In genomic region chr17:47394223-47394869, GRCm38 (mm10) we compare ENCODE assay signal across 8 mouse cellular contexts. TPM values are rescaled to one million over a fixed set of nuclear protein-coding genes. Genes with fewer than 3 reads are reported as not detected.
DNase-seq lines count a peak whose midpoint lies in the region; ATAC-seq and TF ChIP-seq lines count a peak whose summit lies in the region.

No protein-coding gene starts in this region.

- H3K36me3 ChIP-seq in lung, embryonic 14.5 days (ENCODE audit: insufficient read depth) = no peaks in the 10 kb centered on the region
- H3K36me3 ChIP-seq in embryonic facial prominence, embryonic 15.5 days = no peaks in the 10 kb centered on the region
- H3K36me3 ChIP-seq in intestine, embryonic 16.5 days (ENCODE audit: control insufficient read depth, insufficient read depth, low read length) = no peaks in the 10 kb centered on the region
- H3K36me3 ChIP-seq in lung, embryonic 16.5 days (ENCODE audit: control insufficient read depth, insufficient read depth, low read length) = no peaks in the 10 kb centered on the region

- H3K9me3 ChIP-seq in lung, embryonic 14.5 days (ENCODE audit: low read depth, low read length) = no peaks in the 10 kb centered on the region
- H3K9me3 ChIP-seq in embryonic facial prominence, embryonic 15.5 days (replicated peaks) = no peaks in the 10 kb centered on the region
- no peaks in the 10 kb centered on the region for H3K9me3 ChIP-seq in intestine, embryonic 16.5 days (ENCODE audit: control insufficient read depth, low read length)
- H3K9me3 ChIP-seq in lung, embryonic 16.5 days (ENCODE audit: control insufficient read depth, low read length) = no peaks in the 10 kb centered on the region; the same call in 1 of the 2 replicates

- ATAC-seq in lung, embryonic 14.5 days (ENCODE audit: insufficient read depth) = 0 out of 2 replicates have a peak, but pooled peaks have one; percentile 38
- ATAC-seq in embryonic facial prominence, embryonic 15.5 days (ENCODE audit: insufficient number of reproducible peaks, low FRiP score, low TSS enrichment, low read depth) = no peak
- no peak for ATAC-seq in intestine, embryonic 16.5 days
- 0 out of 2 replicates have a peak, but pooled peaks have one; percentile 11 for ATAC-seq in lung, embryonic 16.5 days (ENCODE audit: low read depth)

- H3K27me3 ChIP-seq in lung, embryonic 14.5 days (ENCODE audit: insufficient read depth, low read length) = peaks cover 21% of the 10 kb centered on the region; the same call in 1 of the 2 replicates
- H3K27me3 ChIP-seq in embryonic facial prominence, embryonic 15.5 days = peaks cover 19% of the 10 kb centered on the region
- H3K27me3 ChIP-seq in intestine, embryonic 16.5 days (replicated peaks; ENCODE audit: control insufficient read depth, insufficient read depth, low read length) = peaks cover 8% of the 10 kb centered on the region
- peaks cover 11% of the 10 kb centered on the region; the same call in 1 of the 2 replicates for H3K27me3 ChIP-seq in lung, embryonic 16.5 days (ENCODE audit: control insufficient read depth, insufficient read depth, low read depth, low read length)

- H3K4me3 ChIP-seq in lung, embryonic 14.5 days (ENCODE audit: low read depth, low read length) = peak overlapping the region; percentile 33; the same call in 1 of the 2 replicates
- peak overlapping the region; percentile 40 for H3K4me3 ChIP-seq in embryonic facial prominence, embryonic 15.5 days (replicated peaks)
- peak overlapping the region; percentile 50 for H3K4me3 ChIP-seq in intestine, embryonic 16.5 days (ENCODE audit: low read length)
- peak overlapping the region; percentile 46 for H3K4me3 ChIP-seq in lung, embryonic 16.5 days (ENCODE audit: low read length)

- H3K4me2 ChIP-seq in lung, embryonic 14.5 days = peak overlapping the region; percentile 57
- H3K4me2 ChIP-seq in embryonic facial prominence, embryonic 15.5 days (replicated peaks) = peak overlapping the region; percentile 57
- H3K4me2 ChIP-seq in intestine, embryonic 16.5 days (ENCODE audit: low read depth, low read length) = peak overlapping the region; percentile 74
- H3K4me2 ChIP-seq in lung, embryonic 16.5 days (ENCODE audit: low read depth, low read length) = peak overlapping the region; percentile 74

- 21% methylated on average over 24 of the region's 24 CpGs for WGBS in lung, embryonic 14.5 days
- 16% methylated on average over 24 of the region's 24 CpGs for WGBS in embryonic facial prominence, embryonic 15.5 days
- WGBS in intestine, embryonic 16.5 days = 24% methylated on average over 23 of the region's 24 CpGs
- 17% methylated on average over 23 of the region's 24 CpGs for WGBS in lung, embryonic 16.5 days

- no peaks in the 10 kb centered on the region; the same call in none of the 2 replicates for H3K4me1 ChIP-seq in lung, embryonic 14.5 days (ENCODE audit: insufficient read depth)
- H3K4me1 ChIP-seq in embryonic facial prominence, embryonic 15.5 days = peaks cover 18% of the 10 kb centered on the region
- peaks cover 15% of the 10 kb centered on the region for H3K4me1 ChIP-seq in intestine, embryonic 16.5 days (ENCODE audit: control insufficient read depth, insufficient read depth, low read length)
- peaks cover 14% of the 10 kb centered on the region for H3K4me1 ChIP-seq in lung, embryonic 16.5 days (replicated peaks; ENCODE audit: control insufficient read depth, insufficient read depth, low read length)

- no peak for TF ChIP-seq CTCF in lung, embryonic 14.5 days (IDR thresholded peaks at IDR 0.05; ENCODE audit: low read depth)

- no peak for DNase-seq in lung, embryonic 14.5 days
- no peak for DNase-seq in lung, postnatal 25 days (ENCODE audit: low spot score)
- DNase-seq in retina, postnatal 1 day = peak; percentile 24
- DNase-seq in frontal cortex, postnatal 36 days (ENCODE audit: low spot score in 2 of 2) = no peak
- no peak for DNase-seq in frontal cortex, postnatal 10 days (ENCODE audit: low spot score in 2 of 2)

- no peak overlapping the region for H3K27ac ChIP-seq in lung, embryonic 14.5 days (ENCODE audit: low read depth)
- H3K27ac ChIP-seq in embryonic facial prominence, embryonic 15.5 days (replicated peaks) = no peak overlapping the region
- no peak overlapping the region for H3K27ac ChIP-seq in intestine, embryonic 16.5 days (ENCODE audit: low read length)
- H3K27ac ChIP-seq in lung, embryonic 16.5 days (ENCODE audit: low read length) = no peak overlapping the region

- no peak overlapping the region; the same call in 1 of the 2 replicates for H3K9ac ChIP-seq in lung, embryonic 14.5 days
- H3K9ac ChIP-seq in embryonic facial prominence, embryonic 15.5 days = no peak overlapping the region
- peak overlapping the region; percentile 58 for H3K9ac ChIP-seq in intestine, embryonic 16.5 days (ENCODE audit: low read depth, low read length)
- 0 out of 2 replicates have a peak overlapping the region, but pooled peaks have one; percentile 57 for H3K9ac ChIP-seq in lung, embryonic 16.5 days (ENCODE audit: low read length)

RNA-seq across cellular contexts. Expression of gene Guca1a, which starts 6.0 kb away (rescaled TPM):
- 1.6 and 1.7 TPM in 2 replicates for polyA plus RNA-seq in lung, embryonic 14.5 days (2014; fragmentation: Nextera tagmentation; extraction: Ambion mirVana)
- polyA plus RNA-seq in embryonic facial prominence, embryonic 15.5 days (2015; fragmentation: Nextera tagmentation; extraction: Ambion mirVana) = 6.3 and 6.6 TPM in 2 replicates
- 2.3 and 2.4 TPM in 2 replicates for polyA plus RNA-seq in intestine, embryonic 16.5 days (2015; fragmentation: Nextera tagmentation; extraction: Ambion mirVana)
- 1.2 and 1.8 TPM in 2 replicates for polyA plus RNA-seq in lung, embryonic 16.5 days (2015; fragmentation: Nextera tagmentation; extraction: Ambion mirVana)

RNA-seq across cellular contexts. Expression of gene Guca1b, which starts 9.2 kb away (rescaled TPM):
- polyA plus RNA-seq in lung, embryonic 14.5 days (2014; fragmentation: Nextera tagmentation; extraction: Ambion mirVana) = 0.41 and 0.49 TPM in 2 replicates
- 0.76 and 0.87 TPM in 2 replicates for polyA plus RNA-seq in embryonic facial prominence, embryonic 15.5 days (2015; fragmentation: Nextera tagmentation; extraction: Ambion mirVana)
- polyA plus RNA-seq in intestine, embryonic 16.5 days (2015; fragmentation: Nextera tagmentation; extraction: Ambion mirVana) = 0.66 TPM in 2 replicates
- polyA plus RNA-seq in lung, embryonic 16.5 days (2015; fragmentation: Nextera tagmentation; extraction: Ambion mirVana) = 0.68 and 0.70 TPM in 2 replicates

RNA-seq across cellular contexts. Expression of gene Mrps10, which starts 25.7 kb away (rescaled TPM):
- 84.1 and 86.9 TPM in 2 replicates for polyA plus RNA-seq in lung, embryonic 14.5 days (2014; fragmentation: Nextera tagmentation; extraction: Ambion mirVana)
- 66.9 and 70.0 TPM in 2 replicates for polyA plus RNA-seq in embryonic facial prominence, embryonic 15.5 days (2015; fragmentation: Nextera tagmentation; extraction: Ambion mirVana)
- 72.0 and 80.0 TPM in 2 replicates for polyA plus RNA-seq in intestine, embryonic 16.5 days (2015; fragmentation: Nextera tagmentation; extraction: Ambion mirVana)
- 68.7 and 72.4 TPM in 2 replicates for polyA plus RNA-seq in lung, embryonic 16.5 days (2015; fragmentation: Nextera tagmentation; extraction: Ambion mirVana)

RNA-seq across cellular contexts. Expression of gene AI661453, which starts 42.1 kb away (rescaled TPM):
- 2.4 TPM in 2 replicates for polyA plus RNA-seq in lung, embryonic 14.5 days (2014; fragmentation: Nextera tagmentation; extraction: Ambion mirVana)
- 5.2 and 6.2 TPM in 2 replicates for polyA plus RNA-seq in embryonic facial prominence, embryonic 15.5 days (2015; fragmentation: Nextera tagmentation; extraction: Ambion mirVana)
- polyA plus RNA-seq in intestine, embryonic 16.5 days (2015; fragmentation: Nextera tagmentation; extraction: Ambion mirVana) = 3.7 and 4.6 TPM in 2 replicates
- polyA plus RNA-seq in lung, embryonic 16.5 days (2015; fragmentation: Nextera tagmentation; extraction: Ambion mirVana) = 1.8 and 2.3 TPM in 2 replicates

RNA-seq across cellular contexts. Expression of gene 1700001C19Rik, which starts 42.8 kb away (rescaled TPM):
- polyA plus RNA-seq in lung, embryonic 14.5 days (2014; fragmentation: Nextera tagmentation; extraction: Ambion mirVana) = 0.13 TPM in 1 of 2 replicates, not detected in the other
- polyA plus RNA-seq in embryonic facial prominence, embryonic 15.5 days (2015; fragmentation: Nextera tagmentation; extraction: Ambion mirVana) = 0.31 and 0.37 TPM in 2 replicates
- polyA plus RNA-seq in intestine, embryonic 16.5 days (2015; fragmentation: Nextera tagmentation; extraction: Ambion mirVana) = 0.17 and 0.45 TPM in 2 replicates
- polyA plus RNA-seq in lung, embryonic 16.5 days (2015; fragmentation: Nextera tagmentation; extraction: Ambion mirVana) = not detected in 2 replicates

Comparison
In these comparisons a context has a peak if more than half of its experiments do, and no peak if none do; other contexts are left out.
1. H3K9ac ChIP-seq: peak in intestine, embryonic 16.5 days (single experiment) and lung, embryonic 16.5 days (single experiment); none in lung, embryonic 14.5 days (single experiment) and embryonic facial prominence, embryonic 15.5 days (single experiment).
2. ATAC-seq: peak in lung, embryonic 14.5 days (single experiment) and lung, embryonic 16.5 days (single experiment); none in embryonic facial prominence, embryonic 15.5 days (single experiment) and intestine, embryonic 16.5 days (single experiment).
3. Peak in every context shown above with its lines, with median percentiles within 50 percentile points of each other: H3K4me2 ChIP-seq and H3K4me3 ChIP-seq.